Mouse (Mus musculus): ENCODE data around the gene Ace.

- TF ChIP-seq ZC3H11A (IDR thresholded peaks at IDR 0.05; ENCODE audit: borderline replicate concordance, low read depth, low read length) (no peak), MAFK (IDR thresholded peaks at IDR 0.05; ENCODE audit: insufficient read depth, low read depth, low read length) (no peak), ZNF384 (IDR thresholded peaks at IDR 0.05; ENCODE audit: low read depth, low read length) (no peak)
Observed at GRCm38 (mm10) chr11:105934816-105935215, 32.9 kb upstream of the Ace start.
